Mouse (Mus musculus): ENCODE results near the gene Mpped1.

The Mpped1 gene

GRCm38 (mm10) chr15:83779387-83779786, at the start of gene Mpped1:
TSS of gene Mpped1 (plus strand) at chr15:83779467.
- DNase-seq (ENCODE audit: low read depth): no peak

- DNase-seq (ENCODE audit: low read depth): no peak
Observed at GRCm38 (mm10) chr15:83740676-83741422, 38.4 kb upstream of the Mpped1 start.

GRCm38 (mm10) chr15:83742018-83742417, 37.2 kb upstream of the Mpped1 start:
- DNase-seq (ENCODE audit: low read depth): no peak

GRCm38 (mm10) chr15:83746311-83746710, 33.0 kb upstream of the Mpped1 start:
- DNase-seq (ENCODE audit: low read depth): no peak

- no peak for DNase-seq (ENCODE audit: low read depth)
Observed at GRCm38 (mm10) chr15:83748986-83749385, 30.3 kb upstream of the Mpped1 start.

GRCm38 (mm10) chr15:83749436-83749835, 29.8 kb upstream of the Mpped1 start:
- DNase-seq (ENCODE audit: low read depth): no peak

- DNase-seq (ENCODE audit: low read depth): no peak
Observed at GRCm38 (mm10) chr15:83756742-83757141, 22.5 kb upstream of the Mpped1 start.

GRCm38 (mm10) chr15:83758958-83759357, 20.3 kb upstream of the Mpped1 start:
- DNase-seq (ENCODE audit: low read depth): no peak

- DNase-seq (ENCODE audit: low read depth): peak; percentile 6
Observed at GRCm38 (mm10) chr15:83760683-83761082, 18.6 kb upstream of the Mpped1 start.

GRCm38 (mm10) chr15:83761512-83761911, 17.8 kb upstream of the Mpped1 start:
- DNase-seq (ENCODE audit: low read depth): no peak

- no peak for DNase-seq (ENCODE audit: low read depth)
Observed at GRCm38 (mm10) chr15:83765388-83766029, 13.8 kb upstream of the Mpped1 start.

- no peak for DNase-seq (ENCODE audit: low read depth)
Observed at GRCm38 (mm10) chr15:83771346-83772053, 7.8 kb upstream of the Mpped1 start.

GRCm38 (mm10) chr15:83772460-83772859, 6.8 kb upstream of the Mpped1 start:
- DNase-seq (ENCODE audit: low read depth): no peak

- no peak for DNase-seq (ENCODE audit: low read depth)
Observed at GRCm38 (mm10) chr15:83772953-83773352, 6.3 kb upstream of the Mpped1 start.

GRCm38 (mm10) chr15:83774922-83775321, 4.3 kb upstream of the Mpped1 start:
- no peak for DNase-seq (ENCODE audit: low read depth)

GRCm38 (mm10) chr15:83776265-83777000, 2.8 kb upstream of the Mpped1 start:
- no peak for DNase-seq (ENCODE audit: low read depth)

GRCm38 (mm10) chr15:83777476-83777875, 1.8 kb upstream of the Mpped1 start:
- DNase-seq (ENCODE audit: low read depth): no peak

GRCm38 (mm10) chr15:83779855-83780740, 831 bp downstream of the Mpped1 start:
- no peak for DNase-seq (ENCODE audit: low read depth)

GRCm38 (mm10) chr15:83781304-83781703, 2.0 kb downstream of the Mpped1 start:
- DNase-seq (ENCODE audit: low read depth): no peak

- DNase-seq (ENCODE audit: low read depth): no peak
Observed at GRCm38 (mm10) chr15:83782284-83782683, 3.0 kb downstream of the Mpped1 start.

- DNase-seq (ENCODE audit: low read depth): no peak
Observed at GRCm38 (mm10) chr15:83784772-83785171, 5.5 kb downstream of the Mpped1 start.
